Mouse (Mus musculus) fibroblast of lung, adult 2 months (primary cell): ENCODE results near the gene Olfr1504.
"Not testable (repeated sequence)": the region's sequence is repeated elsewhere in the genome, so short reads cannot be mapped to it uniquely, and the experiment has no call there.

Experiments
- DNase-seq: peaks from one replicate; pipeline ENCODE4 v3.0.0-alpha.2; 2011; ENCODE audit warnings: low read depth

Olfr1504 gene

DNA sequence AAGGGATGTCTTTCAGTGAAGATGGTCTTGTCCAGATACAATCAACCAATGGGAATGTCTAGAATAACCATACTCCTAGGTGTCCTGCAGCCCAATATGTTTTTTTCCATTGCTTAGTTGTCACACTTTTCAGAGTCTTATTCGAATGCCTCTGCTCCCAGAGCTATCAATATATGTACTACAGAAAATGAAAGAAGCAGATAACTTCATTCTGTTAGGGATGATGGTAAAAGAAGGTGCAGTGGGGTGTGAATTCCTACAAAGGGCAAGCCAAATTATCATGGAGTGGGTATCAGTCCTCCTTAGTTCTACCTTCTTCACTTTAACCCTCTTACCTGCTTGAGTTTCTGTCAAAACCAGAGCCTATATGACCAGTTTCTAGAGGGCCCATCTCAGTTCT lies at the start of gene Olfr1504:
Olfr1504 (minus strand) TSS at position 101 of the 400 bp plus-strand sequence.
- no peak for DNase-seq

DNA sequence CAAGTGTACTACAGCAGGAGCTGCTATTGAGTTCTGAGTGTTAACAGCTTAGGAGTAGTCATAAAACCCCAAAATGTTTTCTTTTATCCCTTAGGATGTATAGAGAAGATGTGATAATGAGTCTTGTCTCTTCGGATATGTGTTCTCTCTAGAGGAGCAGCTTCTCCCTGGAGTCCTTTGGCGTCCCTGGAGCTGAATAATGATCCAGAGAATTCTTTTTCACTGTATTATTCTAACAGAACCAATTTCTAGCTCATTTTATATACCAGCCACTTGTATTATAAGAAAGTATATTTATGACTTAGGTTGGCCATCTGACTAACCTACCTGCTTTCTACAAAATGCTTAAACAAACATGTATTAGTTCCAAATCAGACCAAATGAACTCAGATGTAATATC lies 15.5 kb upstream of the Olfr1504 start, which contains the start of gene Olfr1505:
Olfr1505 (plus strand) TSS at position 301 of the 400 bp plus-strand sequence.
- no peak for DNase-seq

DNA sequence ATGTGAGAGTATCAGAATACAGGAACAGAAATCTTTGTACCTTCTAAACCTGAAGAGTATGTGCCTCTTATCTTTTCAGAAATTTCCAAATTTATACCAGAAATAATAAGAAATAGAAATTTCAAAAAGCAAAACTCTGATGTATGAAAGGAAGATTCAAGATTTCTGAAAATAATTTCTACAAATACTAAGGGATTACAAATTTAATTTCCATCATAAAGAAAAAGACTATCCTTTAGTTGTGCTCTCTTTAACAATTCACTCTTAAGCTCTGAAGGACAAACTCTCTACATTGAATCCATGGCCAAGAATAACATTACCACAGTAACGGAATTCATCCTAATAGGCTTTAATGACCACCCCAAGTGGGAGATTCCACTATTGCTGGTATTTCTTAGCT lies 36.2 kb downstream of the Olfr1504 start, which contains the start of gene Olfr1502:
Olfr1502 (plus strand) TSS at position 301 of the 400 bp plus-strand sequence.
- DNase-seq: no peak

DNA sequence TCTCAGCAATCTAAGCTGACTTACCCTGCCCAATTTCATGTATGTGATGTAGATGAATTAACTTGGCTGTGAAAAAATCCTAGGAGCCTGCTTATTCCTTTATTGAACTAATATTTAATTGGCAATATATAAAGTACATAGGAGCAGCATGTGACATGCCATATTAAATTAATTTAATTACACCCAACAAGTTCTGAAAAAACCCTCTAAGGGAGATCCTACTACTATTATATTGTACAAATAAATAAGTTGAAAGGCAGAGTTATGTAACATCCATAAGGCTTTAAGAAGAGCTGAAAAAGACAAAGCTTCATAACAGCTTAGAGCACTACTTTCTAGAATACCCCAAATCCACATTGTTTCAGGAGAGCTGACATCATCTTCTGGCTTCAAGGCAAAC lies 47.1 kb downstream of the Olfr1504 start, which contains the start of gene Olfr1501:
Olfr1501 (minus strand) TSS at position 101 of the 400 bp plus-strand sequence.
- not testable (repeated sequence) for DNase-seq
